Mouse (Mus musculus): ENCODE data around the gene Gm813. TPM values are rescaled to one million over a fixed set of nuclear protein-coding genes. Genes with fewer than 3 reads are reported as not detected.

The Gm813 gene
- polyA plus RNA-seq, 1 experiment = not detected

DNA sequence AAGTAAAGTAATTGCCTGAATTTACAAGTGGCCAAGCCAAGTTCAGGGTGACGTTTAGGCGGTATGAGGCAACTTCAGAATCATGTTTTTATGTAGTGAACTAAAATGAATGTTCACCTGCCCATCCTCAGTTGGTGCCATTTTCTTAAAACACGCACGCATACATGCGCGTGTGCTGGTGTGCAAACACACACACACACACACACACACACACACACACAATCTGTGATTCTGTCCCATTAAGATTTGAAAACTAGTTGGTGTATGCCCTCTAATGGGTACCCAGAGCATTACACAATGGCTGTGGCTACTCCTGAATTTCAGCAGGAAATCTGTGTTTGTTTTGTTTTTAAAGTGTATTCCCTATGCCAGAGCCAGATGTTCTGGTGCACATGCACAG lies 7.2 kb upstream of the Gm813 start:
- TF ChIP-seq GATA1 (IDR thresholded peaks at IDR 0.05; ENCODE audit: low read length) = no peak

DNA sequence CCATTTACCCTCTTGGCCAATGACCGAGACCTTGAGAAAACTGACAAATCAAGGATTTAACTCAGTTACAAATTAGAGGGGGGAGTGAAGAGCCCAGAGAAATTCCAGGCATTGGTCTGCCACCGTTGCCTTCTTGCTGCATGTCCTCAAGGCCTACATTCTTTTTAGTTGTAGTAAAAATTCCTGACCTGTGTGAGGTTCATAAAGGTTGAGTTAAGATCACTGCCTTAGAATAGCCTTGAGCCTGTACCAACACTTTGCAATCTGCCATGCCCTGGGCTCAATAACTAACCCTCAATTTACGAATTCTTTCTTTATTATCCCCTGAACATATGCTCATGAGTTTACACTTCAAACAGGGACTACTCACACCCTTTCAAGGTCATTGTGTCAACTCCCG lies 6.3 kb upstream of the Gm813 start:
- TF ChIP-seq GATA1 (IDR thresholded peaks at IDR 0.05; ENCODE audit: low read length) = no peak

DNA sequence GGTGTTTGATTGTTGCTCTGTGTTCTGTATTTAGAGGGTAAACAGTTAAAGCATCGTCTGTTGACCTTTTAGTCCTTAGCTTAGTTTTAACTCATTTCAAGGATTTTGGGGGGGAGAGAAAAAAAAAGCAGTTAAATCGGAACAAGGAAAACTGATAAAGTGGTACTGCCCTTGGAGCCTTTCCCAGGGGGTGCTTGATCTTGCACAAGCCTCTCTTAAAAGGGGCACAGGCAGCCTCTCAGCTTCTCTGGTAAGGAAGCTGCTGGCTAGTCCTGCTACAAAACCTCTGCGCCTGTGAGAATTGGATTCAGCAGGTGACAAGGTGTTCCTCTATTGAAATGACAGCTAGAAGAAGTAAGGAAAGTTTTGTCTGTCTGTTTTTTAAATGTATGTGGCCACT lies 5.6 kb upstream of the Gm813 start:
- TF ChIP-seq GATA1 (IDR thresholded peaks at IDR 0.05; ENCODE audit: low read length) = no peak

DNA sequence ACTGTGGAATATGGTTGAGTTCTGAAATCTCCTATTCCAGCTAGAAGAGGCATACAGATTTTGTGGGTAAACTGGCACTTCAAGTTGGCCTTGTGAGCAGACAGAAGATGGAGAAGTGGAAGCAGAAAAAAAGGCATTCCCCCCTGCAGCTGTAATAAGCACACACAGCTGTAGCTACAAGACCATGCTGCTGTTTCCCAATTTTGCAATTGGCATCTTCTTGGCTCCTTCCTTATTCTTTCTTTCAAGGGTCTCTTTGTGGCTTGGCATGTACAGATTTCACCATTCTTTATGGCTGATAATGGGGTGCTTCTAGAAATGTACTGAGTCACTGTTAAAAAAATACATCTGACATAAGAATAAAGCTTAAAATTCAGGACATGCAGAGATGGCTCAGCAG lies 568 bp upstream of the Gm813 start:
- no peak for TF ChIP-seq GATA1 (IDR thresholded peaks at IDR 0.05; ENCODE audit: low read length)

DNA sequence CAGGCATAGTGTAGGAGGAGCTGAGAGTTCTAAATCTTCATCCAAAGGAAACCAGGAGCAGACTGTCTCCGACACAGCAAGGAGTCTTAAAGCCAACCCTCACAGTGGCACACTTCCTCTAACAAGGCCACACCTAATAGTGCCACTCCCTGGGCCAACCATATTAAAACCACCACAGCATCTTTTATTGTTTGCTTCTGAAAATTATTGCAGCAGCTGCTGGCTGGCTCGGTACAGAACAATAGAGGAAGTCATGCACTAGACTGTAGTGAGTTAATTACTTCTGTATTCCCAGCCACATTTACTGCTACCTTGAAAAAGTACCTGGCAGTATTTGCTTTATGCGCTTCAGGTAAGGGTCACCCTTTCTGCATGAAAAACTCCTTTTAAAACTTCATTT lies 3.8 kb downstream of the Gm813 start:
- TF ChIP-seq GATA1 (IDR thresholded peaks at IDR 0.05; ENCODE audit: low read length) = no peak

DNA sequence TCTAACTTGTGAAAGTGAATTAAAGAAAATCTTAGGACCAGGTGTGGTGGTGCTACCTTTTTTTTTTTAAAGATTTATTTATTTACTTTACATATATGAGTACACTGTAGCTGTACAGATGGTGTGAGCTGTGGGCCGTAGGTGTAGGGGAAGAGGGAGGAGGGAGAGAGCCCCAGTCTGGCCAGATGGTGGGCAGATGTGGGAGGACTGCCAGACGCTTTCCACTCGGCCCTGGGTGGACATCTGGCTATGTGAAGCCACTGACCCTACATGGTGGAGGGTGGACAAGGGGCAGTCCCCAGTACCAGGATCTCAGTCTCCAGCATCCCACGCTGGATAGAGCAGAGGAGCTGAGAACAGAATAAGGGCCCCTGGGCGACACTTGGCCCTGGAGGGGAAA lies 9.7 kb downstream of the Gm813 start:
- TF ChIP-seq GATA1 (IDR thresholded peaks at IDR 0.05; ENCODE audit: low read length) = no peak

DNA sequence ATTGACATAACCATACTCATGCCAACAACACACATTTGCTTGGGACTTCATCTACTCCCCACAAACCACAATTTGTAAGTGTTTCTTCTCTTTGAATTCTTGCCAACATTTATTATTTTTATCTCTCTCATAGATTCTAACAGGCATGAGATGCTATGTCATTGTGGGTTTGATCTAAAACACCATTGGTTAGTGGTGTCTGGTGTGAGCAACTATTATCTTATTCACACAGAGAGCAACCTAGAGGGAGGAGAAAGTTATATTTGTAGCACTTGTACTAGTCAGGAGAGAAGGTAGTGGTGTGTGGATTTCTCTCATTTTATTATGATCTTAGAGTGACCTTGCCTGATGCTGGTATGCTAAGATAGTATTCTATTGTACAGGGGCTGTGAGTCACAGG lies 12.1 kb downstream of the Gm813 start:
- peak; percentile 72 for TF ChIP-seq GATA1 (IDR thresholded peaks at IDR 0.05; ENCODE audit: low read length)

DNA sequence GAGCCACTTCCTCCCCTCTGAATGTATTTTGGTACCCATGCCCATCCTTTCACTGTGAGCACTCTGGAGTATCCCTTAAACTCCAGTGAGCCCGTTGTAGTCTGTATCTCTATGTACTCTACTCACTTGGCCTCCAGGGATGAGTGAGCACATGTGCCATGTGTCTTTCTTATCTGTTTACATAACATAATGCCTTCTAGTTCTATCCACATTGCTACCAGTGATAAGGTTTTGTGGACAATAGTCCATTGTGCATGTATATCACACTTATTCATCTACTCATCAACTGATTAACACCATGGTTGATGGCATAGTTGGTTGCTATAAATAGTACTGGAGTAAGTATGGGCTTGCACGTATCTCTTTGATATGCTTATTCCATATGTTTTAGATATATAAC lies 12.9 kb downstream of the Gm813 start:
- TF ChIP-seq GATA1 (IDR thresholded peaks at IDR 0.05; ENCODE audit: low read length) = peak; percentile 87

DNA sequence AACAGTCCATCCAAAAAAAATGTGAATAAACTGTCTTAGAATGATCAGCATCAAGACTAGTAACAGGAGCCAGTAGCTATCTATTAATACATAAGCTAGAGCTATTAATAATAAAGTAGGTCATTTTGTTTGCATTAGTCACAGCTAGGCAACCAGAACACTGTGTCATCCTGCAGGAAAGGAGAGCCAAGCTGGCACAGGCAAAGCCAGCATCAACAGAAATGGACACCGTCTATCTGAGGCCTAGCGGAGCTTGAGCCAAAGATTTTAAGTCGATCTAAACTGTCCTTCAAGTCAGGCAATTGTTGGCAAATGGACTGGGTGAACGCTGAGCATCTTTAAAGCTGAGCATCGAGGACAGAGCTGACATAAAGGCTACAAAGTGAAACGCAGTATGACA lies 15.9 kb downstream of the Gm813 start:
- TF ChIP-seq GATA1 (IDR thresholded peaks at IDR 0.05; ENCODE audit: low read length) = no peak

DNA sequence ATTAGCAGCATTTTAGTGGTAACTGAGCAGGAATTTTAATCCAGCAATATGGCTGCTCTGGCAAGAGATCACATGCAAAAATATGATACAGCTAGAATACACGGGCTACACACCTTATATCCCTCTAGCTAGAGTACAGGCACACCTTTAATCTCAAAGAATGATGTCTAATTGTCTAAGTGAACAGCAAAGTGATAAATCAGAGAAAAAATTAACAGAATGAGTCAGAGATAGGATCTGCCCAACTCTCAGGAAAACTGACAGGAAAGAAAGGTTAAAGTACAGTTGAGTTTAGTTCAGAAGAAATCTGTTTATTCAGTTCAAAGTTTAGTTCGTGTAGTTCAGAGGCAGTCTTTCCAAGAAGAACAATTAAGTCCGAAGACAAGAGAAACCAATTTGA lies 25.5 kb downstream of the Gm813 start:
- TF ChIP-seq GATA1 (IDR thresholded peaks at IDR 0.05; ENCODE audit: low read length) = no peak

DNA sequence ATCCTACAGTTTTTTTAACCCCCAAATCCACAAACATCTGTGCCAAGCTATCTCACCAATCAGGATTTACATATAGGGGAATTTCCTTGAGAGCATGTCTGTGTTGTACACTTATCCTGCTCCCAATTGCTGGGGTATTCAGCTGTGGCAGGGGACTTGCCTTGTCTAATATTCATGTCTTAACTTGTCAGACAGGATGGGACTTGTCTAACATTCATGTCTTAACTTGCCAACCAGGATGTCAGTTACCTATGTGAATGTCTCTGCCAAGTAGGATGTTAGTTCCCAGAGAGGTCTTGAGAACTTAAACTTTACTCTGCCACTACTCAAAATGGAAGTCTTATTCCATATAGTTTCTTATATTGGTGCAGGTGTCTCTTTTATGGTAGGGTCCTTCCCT lies 27.3 kb downstream of the Gm813 start:
- TF ChIP-seq GATA1 (IDR thresholded peaks at IDR 0.05; ENCODE audit: low read length) = no peak

DNA sequence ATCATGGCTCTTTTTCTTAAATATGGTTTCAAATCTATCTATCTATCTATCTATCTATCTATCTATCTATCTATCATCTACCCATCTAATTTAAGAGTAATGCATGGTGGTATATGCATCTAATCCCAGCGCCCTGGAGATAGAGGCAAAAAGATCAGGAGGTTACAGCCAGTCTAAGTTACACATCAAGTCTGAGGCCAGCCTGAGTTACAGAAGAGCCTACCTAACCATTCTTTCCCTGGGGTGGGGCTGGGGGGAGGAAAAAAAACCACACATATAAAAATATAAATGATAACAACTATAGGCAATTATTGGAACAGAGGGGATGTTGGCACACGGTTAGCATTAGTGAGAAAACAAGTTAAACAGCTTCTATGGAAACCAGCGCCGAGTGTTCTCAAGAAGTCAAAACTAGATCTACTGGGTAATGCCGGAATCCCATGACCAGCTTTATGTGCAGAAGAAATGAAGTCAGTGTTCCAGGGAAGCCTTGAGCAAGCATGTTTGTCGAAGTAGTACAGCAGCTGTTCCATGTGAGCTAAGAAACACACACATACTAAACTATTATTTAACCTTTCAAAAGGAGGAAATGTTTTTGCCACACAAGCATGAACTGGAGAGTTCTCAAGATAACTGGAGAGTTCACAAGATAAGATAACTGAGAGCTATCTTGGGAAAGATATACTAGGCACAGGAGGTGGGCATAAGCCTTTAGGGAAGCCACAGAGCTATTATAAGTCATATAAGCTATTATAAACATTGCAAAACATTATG lies 42.6 kb downstream of the Gm813 start:
- no peak for TF ChIP-seq GATA1 (IDR thresholded peaks at IDR 0.05; ENCODE audit: low read length)

DNA sequence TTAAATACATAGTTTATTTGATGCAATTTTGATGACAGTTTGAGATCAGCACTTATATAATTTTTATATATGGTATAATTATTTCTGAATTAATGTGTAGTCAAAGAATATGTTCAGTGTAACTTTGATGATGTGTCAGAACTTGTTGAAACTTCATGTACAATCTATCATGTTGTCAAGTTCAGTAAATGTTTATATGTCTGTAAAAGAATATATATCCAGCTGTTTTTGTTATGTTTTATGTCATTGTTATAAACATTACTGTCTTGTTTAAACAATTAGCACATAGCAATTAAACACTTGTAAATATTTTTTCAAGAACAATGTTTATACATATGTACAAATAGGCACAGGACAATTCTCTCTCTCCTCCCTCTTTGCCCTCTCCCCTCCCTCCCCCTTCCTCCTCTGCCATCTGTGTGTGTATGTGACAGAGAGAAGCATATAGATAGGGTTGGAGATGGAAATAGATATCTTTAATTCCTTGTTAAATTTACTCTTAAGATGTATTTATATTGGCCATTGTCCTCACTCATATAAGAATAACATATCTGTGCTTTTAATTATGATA lies 46.0 kb downstream of the Gm813 start:
- TF ChIP-seq GATA1 (IDR thresholded peaks at IDR 0.05; ENCODE audit: low read length) = no peak

Other genes with a start within 250 kb of the Gm813 start
- 2.1 and 2.5 TPM in 2 replicates for gene Dcbld2, start 208.5 kb downstream of the Gm813 start, polyA plus RNA-seq (2012)
- 250 and 254 TPM in 2 replicates for gene St3gal6, start 92.7 kb downstream of the Gm813 start, polyA plus RNA-seq (2012)
- gene E330017A01Rik, start 21.8 kb upstream of the Gm813 start, polyA plus RNA-seq (2012) = not detected in 2 replicates
- 192 and 206 TPM in 2 replicates for gene Cpox, start 53.3 kb upstream of the Gm813 start, polyA plus RNA-seq (2012)
- gene Gpr15, start 102.1 kb upstream of the Gm813 start, polyA plus RNA-seq (2012) = not detected in 2 replicates
- 2.5 and 2.6 TPM in 2 replicates for gene Cldnd1, start 110.9 kb upstream of the Gm813 start, polyA plus RNA-seq (2012)
- not detected in 2 replicates for gene Olfr172, start 146.2 kb upstream of the Gm813 start, polyA plus RNA-seq (2012)
- gene Olfr173, start 183.3 kb upstream of the Gm813 start, polyA plus RNA-seq (2012) = not detected in 2 replicates
- not detected in 2 replicates for gene Olfr175-ps1, start 209.8 kb upstream of the Gm813 start, polyA plus RNA-seq (2012)

All from G1E-ER4 (cell line).